Mouse (Mus musculus) ES-E14 (cell line): ENCODE results near the gene Arhgap31.

Experiments used
- CHD2 ChIP-seq: IDR thresholded peaks from 2 replicates; pipeline ENCODE4 v1.6.1; 2014; ENCODE audit warnings: mild to moderate bottlenecking, low read depth, low read length, inconsistent platforms
- HCFC1 ChIP-seq: IDR thresholded peaks from 2 replicates; pipeline ENCODE4 v1.6.1; 2012; ENCODE audit warnings: low read length, inconsistent platforms, borderline replicate concordance; ENCODE audit not compliant: insufficient read depth
- MAFK ChIP-seq: IDR thresholded peaks from 2 replicates; pipeline ENCODE4 v1.6.1; 2014; ENCODE audit warnings: mild to moderate bottlenecking, low read depth, low read length, inconsistent platforms; ENCODE audit not compliant: insufficient read depth
- ZC3H11A ChIP-seq: IDR thresholded peaks from 2 replicates; pipeline ENCODE4 v1.6.1; 2012; ENCODE audit warnings: low read depth, mild to moderate bottlenecking, inconsistent platforms, low read length, borderline replicate concordance
- ZNF384 ChIP-seq: IDR thresholded peaks from 2 replicates; pipeline ENCODE4 v1.6.1; 2012; ENCODE audit warnings: low read depth, low read length, inconsistent platforms

DNA sequence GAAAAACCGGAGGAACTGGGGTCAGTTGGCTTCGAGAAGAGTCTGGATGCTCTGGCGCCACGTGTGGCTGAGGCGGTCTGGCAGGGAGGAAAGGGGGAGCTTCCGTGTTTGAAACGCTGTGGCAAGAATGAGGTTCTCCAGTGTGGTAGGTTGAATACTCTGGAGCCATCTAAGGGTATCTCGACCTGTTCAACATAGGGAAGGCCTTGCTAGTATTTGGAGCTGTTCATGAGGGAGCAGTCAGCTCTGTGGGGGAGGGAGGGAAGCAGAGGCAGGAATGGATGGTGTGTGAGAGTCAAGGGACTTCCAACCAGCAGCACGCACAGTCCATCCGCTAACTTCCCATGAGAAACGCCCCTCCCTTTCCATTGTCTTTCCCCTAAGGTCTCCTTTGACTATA, 38.2 kb downstream of the Arhgap31 start:
- TF ChIP-seq ZC3H11A (no peak), ZNF384 (no peak), CHD2 (no peak), MAFK (no peak), HCFC1 (no peak)
